Mouse (Mus musculus): ENCODE results near the gene Zfp358.
A peak's percentile ranks its signal among the peaks of the same experiment; 100 is the strongest.

Zfp358 gene

DNA sequence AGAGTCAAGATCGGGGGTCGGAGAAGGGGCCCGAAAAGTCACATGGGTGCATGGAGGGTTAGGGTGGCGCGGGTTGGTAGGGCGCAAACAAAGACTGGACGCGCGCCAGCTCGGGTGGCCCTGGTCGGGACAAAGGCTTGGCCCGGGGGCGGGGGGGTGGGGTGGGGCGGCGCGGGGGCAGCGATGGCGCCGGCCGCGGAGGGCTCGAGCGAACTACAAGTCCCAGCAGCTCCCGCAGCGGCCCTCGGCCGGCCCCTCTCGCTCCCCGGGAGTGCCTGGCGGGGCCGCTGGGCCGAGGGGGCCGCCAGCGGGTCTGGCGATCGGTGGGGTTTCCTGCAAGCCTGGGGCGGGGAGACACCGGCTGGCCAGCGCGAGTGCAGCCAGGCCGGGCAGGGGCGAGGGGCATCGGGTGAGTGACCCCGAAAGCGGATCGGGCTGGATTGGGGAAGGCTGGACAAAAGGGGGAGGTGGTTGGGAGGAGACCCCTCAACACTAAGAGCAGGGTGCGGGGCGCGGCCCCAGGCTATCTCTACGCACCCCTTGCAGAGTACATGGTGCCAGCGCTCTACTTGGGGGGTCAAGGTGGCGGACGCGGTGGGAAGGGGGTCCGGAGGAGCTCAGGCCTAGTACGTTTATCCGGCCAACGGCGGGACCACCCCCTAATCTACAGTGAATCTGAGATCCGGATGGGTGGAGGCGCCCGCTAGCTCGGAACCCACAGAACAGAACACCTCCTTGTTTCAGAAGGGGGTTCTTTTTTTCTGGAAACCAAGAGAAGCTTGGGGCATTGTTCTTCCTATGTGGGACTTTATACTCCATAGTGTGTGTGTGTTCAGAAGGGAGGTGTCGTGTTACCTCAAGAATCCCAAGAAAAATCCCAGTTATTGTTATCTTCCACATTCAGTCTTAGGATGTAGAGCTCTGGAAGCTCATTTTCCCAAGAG lies at the start of gene Zfp358:
TSS of gene Zfp358 (plus strand) at position 238 of the 944 bp plus-strand sequence.
- no peak for DNase-seq (ENCODE audit: extremely low read depth, low read depth)

DNA sequence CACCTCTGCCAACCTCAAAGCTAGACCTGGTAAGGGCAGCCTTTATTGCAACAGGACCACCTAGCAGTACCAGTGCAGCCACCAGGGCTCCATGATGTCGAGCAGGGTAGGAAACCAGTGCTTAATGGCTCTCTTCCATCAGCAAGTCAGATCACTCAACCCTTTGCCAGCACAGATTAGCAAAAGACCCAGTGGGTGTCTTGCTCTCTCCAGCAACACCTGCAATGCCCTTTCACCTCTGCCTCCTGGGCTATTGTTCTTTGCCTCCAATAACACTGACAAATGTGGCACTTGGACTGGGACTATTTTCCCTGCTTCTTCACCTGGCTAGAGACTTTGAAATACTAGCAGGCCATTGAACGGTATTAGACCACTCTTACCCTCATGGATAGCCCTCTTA lies 43.7 kb upstream of the Zfp358 start:
- no peak for DNase-seq (ENCODE audit: extremely low read depth, low read depth)

DNA sequence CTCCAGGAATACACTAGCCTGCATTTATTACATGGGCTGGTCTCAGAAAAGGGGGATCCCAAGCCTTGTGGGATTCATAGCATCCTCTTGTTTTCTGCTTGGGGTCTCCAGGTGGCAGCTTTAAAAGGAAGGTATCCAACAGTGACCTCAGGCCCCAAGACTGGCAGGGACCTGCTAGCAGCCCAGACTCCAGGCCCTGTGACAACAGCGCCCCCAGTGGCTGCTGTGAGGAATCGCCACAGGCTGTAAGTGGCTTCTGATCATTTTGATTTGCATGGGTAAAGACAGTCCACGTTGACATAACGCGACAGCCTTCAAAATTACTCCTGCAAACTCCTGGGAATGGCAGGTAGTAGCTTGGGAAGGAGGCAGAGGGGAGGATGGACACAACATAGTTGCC lies 42.3 kb upstream of the Zfp358 start:
- peak; percentile 21 for DNase-seq (ENCODE audit: extremely low read depth, low read depth)

DNA sequence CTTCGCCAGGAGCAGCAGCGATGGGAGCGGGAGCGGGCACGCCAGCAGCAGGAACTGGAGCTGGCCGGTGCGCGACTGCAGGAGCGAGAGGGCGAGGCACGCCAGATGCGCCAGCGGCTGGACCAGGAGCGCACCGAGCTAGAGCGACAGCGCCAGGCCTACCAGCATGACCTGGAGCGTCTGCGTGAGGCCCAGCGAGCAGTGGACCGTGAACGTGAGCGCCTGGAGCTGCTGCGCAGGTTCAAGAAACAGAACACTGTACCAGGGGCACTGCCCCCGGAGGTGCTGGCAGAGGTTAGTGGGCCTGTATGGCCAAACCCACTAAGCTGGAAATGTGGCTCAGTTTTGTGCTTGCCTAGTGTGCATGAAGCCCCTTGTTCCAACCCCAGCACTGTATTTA lies 40.9 kb upstream of the Zfp358 start:
- no peak for DNase-seq (ENCODE audit: extremely low read depth, low read depth)

DNA sequence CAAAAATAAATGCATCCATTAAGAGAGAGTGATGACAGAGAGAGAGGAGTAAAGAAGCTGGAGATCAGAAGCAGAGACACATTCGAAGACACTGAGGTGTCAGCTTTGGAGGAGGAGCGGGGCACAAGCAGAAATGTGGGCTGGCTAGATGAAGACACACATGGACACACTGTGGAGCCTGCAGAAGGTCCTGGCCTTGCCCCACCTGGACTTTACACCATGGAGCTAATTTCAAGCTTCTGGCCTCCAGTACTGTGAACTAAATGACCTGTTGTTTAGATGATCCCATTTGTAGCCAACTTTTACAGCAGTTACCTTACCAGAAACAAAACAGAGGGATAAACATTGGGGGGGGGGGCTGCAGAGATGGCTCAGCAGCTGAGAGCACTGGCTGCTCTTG lies 29.7 kb upstream of the Zfp358 start:
- no peak for DNase-seq (ENCODE audit: extremely low read depth, low read depth)

DNA sequence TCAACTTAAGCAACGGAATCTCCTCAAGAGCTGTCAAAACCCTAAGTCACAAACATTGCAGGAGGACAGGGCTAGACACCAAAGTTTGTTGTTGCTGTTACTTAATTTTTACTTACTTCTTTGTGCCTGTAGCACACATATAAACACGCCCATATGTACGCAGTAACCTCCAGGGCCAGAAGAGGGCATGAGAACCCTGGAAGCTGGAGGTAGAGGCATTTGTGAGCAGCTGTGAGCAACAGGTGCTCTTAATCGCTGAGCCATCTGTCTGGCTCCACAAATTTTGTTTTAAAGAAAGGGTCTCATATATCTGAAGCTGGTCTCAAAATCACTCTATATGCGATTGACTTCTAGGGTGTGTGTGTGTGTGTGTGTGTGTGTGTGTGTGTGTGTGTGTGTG lies 28.6 kb upstream of the Zfp358 start:
- DNase-seq (ENCODE audit: extremely low read depth, low read depth), result peak; percentile 30

DNA sequence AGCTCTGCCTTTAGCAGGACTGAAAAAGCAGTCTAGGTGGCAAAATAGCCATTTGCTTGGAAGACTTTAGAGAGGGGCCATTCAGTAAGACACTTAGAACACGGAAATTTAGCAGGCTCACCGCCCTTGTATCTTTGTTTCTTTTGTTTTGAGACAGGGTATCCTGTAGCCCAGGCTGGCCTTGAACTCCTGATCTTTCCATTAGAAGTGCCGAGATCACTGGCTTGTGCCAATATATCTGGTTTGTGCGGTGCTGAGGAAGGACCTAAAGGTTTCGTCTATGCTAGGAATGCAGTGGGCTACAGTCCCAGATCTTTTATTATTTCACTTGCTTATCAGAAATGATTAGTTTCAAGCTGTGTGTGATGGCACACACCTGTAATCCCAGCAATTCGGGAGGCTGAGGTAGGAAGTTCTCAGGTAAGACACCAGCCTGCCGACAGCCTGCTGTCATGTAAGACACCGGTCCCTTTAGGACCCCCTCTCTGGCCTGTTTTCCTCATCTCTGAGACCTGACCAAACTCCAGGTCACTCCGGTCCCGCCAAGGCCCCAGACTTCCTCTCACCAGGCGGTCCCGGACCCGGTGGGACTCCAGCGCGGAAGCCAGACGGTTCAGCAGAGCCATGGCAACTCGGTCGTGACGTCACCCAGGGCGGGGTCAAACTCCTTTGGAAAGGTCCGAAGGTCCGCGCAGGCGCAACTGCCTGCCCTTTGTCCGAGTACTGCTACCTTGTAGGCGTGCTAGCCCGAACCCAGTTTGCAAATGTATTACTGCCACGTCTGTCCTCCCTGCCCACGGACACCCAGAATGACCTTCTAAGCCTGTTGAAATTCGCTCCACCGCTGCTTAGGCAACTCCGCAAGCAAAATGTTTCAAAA lies 25.7 kb upstream of the Zfp358 start, which contains the start of gene Pex11g:
TSS of gene Pex11g (minus strand) at position 675 of the 880 bp plus-strand sequence.
- DNase-seq (ENCODE audit: extremely low read depth, low read depth), result peak; percentile 68

DNA sequence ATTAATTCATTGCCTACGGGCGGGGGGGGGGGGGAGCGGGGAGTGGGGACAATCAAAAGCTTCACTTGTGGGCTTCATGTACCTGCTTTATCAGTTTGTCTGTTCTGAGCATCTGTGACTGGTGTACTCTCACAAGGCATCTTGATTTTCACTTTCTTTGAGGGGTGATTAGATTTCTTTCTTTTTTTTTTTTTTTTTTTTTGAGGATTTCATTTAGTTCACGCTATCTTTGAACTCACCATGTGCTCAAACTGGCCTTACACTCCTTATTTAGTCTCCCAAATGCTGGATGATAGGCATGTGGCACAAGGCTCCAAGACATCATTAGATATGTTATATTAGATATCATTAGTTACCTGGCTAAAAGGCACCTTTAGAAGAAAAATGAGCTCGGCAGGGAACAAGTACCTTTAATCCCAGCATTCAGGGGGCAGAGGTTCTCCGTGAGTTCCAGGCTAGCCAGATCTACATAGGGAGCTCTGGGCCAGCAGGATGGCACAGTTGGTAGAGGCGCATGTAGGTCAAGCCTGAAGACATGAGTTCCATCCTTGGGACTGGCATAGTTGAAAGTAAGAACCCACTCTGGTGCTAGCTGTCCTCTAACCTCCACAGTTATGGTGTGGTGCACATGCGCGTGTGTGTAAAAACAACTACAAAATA lies 24.9 kb upstream of the Zfp358 start:
- no peak for DNase-seq (ENCODE audit: extremely low read depth, low read depth)

DNA sequence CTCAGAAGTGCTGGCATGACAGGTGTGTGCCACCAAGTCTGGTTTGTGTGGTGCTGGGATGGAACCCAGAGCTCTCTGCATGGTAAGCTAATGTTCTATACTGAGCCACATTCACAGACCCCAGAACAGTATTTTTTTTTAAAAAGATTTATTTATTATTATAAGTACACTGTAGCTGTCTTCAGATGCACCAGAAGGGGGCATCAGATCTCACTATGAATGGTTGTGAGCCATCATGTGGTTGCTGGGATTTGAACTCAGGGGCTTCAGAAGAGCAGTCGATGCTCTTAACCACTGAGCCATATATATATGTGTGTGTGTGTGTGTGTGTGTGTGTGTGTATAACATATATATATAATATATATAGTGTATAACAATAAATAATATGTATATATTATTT lies 24.1 kb upstream of the Zfp358 start:
- DNase-seq (ENCODE audit: extremely low read depth, low read depth), result peak; percentile 22

DNA sequence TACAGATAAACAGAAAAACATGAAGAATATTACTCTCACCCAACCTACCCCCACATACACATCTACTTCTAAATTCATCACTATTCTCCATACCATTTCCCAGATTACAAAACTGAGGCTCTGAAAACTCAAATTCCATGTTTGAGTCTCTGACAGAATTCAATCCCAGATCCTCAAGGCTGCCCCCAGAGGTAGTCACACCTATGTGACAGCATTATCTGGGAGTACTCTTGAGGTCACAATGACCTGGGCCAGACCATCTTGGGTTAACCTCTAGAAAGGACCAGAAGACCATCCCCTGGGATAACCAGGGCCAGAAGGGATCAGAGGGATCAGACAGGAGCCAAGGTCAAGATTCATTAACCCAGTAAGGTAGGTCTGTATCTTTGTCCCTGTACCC lies 22.4 kb upstream of the Zfp358 start, which contains the start of gene Tex45:
TSS of gene Tex45 (plus strand) at position 301 of the 400 bp plus-strand sequence.
- DNase-seq (ENCODE audit: extremely low read depth, low read depth), result no peak

DNA sequence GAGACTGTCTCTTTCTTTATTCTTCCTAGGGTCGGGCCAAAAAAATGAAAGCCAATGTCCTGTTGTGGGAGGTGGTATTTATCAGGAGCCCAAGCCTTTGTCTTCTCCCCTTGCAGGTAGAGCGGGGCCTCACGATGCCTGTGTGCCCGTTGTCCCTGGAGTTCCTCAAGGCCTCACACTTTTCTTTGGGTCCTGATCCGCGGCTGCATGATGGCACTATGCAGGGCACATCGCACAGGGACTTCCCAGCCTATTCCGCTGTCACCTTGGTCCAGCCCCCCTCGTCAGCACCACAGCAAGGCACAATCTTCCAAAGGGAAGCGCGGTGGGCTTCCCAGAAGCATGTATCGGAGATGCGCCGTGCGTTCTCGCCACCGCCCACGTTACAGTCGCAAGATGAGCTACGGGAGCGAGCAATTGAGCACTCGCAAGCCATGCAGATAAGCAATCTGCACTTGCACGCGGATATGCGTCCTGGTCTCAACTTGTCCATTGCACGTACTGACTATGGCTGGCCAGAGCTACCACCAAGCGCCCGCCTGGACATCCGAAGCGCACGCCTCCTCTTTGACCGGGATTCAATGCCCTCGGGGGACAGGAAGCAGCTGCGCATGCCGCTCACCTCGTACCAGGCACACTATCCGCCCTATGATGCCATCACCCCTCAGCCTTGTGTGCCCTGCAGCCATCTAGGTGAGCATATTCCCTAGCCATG lies 17.1 kb upstream of the Zfp358 start:
- no peak for DNase-seq (ENCODE audit: extremely low read depth, low read depth)

DNA sequence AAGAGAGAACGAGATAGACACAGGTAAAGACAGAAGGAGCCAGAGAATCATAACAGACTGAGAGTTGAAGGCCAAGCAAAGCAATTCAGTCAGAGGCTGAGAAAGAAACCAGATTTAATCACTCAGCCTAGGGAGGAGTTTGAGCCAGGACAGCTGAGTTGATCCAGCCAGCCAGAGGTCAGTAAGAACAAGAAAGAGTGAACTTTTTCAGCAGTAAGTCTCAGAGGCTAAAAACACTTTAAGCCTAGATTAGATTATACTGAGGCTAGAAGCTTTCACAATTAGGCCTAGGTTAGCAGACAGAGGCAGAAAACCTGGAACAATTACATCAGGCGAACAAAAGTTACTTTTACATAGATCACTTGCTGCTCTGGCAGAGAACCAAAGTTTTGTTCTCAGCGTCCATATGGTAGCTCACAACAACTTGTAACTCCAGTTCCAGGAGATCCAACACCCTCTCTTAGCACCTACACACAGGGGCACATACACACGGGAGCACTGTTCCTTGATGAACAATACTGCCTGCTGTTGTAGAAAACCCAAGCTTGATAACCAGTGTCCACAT lies 12.6 kb upstream of the Zfp358 start:
- no peak for DNase-seq (ENCODE audit: extremely low read depth, low read depth)

DNA sequence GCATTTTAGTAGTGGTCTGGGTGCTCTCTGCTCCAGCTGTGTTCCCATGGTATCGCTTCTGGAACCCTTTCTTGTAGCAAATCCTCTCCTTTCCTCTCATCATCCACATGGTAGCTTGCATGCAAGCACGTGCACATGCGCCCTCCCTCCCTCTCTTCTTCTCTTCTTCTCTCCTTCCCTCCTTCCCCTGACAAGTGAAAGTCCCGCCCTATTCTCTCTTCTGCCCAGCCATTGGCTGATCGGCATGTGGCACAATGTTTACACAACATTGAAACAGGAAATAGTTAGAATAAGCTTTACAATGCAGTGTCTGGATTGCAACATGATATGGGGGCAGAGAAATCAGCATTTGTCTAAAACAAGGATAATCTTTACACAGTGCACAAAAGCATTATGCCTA lies 11.3 kb upstream of the Zfp358 start:
- peak; percentile 63 for DNase-seq (ENCODE audit: extremely low read depth, low read depth)

DNA sequence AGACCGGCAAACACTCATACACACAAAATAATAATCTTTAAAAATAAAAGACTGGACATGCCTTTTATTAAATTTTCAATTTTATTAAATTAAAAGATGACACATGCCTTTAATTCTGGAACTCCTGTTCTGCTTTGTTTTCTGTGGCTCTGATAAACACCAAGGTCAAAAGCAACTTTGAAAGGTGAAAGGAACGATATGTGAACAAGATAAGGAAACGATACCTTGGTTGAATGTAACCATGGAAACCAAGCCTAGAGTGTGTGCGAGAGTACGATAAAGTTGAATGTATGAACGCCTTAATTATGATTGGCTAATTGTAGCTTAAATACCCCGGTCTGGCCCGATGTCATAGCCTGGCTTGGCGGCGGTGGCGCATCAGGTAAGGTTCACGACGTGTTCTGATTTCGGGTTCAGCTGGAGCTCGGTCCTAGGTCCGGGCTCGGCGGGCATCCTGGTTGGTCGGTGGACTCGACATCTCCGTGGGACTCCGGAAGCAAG lies 10.6 kb upstream of the Zfp358 start:
- DNase-seq (ENCODE audit: extremely low read depth, low read depth), result peak; percentile 40

DNA sequence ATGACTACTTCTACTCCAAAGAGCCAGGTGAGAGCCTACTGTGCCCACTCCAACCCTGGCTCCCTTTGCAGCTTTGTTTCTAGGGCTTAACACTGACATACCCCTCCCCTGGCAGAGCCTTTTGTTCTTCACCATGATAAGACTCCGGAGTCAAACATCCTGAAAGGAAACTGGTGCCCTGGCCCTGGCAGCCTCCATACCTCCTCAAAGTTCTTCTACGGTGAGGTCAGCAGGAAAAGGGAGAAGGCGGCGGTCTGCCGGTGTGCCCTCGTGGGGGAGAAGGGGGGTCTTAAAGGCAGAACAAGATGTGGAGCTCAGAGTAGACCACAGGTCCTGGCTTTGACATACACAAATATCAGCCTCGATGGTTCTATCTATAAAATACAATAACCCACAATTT lies 9.4 kb upstream of the Zfp358 start:
- no peak for DNase-seq (ENCODE audit: extremely low read depth, low read depth)

DNA sequence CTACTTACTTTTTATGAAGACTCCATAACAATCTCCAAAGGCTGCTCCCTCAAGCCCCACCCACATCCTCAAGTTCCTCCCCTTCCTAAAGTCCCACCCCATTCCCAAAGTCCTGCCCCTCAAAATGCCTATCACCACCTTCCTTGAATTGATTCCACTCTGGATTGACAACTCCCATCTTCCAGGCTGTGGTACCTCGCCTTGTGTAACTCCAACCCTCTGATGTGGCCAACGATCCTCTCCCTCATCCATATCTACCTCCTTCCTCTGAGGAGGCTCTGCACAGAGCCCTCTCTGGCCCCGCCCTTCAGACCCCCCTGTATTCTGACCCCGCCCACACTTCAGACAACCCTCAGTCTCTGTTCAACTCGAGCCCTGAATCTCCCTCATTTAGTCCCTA lies 7.7 kb upstream of the Zfp358 start:
- no peak for DNase-seq (ENCODE audit: extremely low read depth, low read depth)

DNA sequence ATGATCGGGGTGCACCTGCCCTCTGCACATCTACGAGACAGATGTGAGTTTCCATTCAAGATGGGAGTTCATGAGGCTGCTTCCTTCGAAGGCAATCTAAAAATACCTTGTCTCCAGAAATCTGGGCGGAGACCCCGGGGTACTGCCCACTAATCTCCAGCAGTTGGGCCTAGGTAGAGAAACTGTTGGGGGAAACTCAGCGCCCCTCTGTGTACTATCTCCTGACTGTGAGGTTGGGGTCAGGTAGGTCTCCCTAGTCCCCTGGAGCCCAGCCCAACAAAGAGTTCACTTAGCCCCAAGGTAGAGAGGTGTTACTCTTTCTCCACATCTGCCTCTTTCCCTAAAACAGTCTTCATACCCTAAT lies 889 bp downstream of the Zfp358 start:
- no peak for DNase-seq (ENCODE audit: extremely low read depth, low read depth)

DNA sequence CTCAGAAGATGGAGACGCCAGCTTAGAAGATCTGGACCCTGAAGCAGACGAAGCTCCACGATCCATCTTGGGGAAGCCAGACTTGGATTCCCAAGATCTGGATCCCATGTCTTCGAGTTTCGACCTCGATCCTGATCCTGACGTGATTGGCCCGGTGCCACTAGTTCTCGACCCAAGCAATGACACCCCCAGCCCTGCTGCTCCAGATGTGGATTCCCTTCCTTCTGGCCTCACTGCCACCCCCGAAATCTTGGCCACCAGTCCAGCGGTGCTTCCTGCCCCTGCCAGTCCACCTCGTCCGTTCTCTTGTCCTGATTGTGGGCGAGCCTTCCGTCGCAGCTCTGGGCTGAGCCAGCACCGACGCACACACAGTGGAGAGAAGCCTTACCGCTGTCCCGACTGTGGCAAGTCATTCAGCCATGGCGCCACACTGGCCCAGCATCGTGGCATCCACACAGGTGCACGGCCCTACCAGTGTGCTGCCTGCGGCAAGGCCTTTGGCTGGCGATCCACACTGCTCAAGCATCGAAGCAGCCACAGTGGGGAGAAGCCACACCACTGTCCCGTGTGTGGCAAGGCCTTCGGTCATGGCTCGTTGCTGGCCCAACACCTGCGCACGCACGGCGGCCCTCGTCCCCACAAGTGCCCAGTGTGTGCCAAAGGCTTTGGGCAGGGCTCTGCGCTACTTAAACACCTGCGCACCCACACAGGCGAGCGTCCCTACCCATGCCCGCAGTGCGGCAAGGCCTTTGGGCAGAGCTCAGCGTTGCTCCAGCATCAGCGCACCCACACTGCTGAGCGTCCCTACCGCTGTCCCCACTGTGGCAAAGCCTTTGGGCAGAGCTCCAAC lies 2.9 kb downstream of the Zfp358 start:
- DNase-seq (ENCODE audit: extremely low read depth, low read depth), result no peak

DNA sequence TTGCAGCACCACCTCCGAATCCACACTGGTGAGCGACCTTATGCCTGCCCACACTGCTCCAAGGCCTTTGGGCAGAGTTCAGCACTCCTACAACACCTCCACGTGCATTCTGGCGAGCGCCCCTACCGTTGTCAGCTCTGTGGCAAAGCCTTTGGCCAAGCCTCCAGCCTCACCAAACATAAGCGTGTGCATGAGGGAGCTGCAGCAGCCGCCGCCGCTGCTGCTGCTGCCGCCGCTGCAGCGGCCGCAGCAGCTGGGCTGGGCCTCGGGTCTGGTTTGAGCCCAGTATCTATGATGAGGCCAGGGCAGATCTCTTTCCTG lies 3.5 kb downstream of the Zfp358 start:
- no peak for DNase-seq (ENCODE audit: extremely low read depth, low read depth)

DNA sequence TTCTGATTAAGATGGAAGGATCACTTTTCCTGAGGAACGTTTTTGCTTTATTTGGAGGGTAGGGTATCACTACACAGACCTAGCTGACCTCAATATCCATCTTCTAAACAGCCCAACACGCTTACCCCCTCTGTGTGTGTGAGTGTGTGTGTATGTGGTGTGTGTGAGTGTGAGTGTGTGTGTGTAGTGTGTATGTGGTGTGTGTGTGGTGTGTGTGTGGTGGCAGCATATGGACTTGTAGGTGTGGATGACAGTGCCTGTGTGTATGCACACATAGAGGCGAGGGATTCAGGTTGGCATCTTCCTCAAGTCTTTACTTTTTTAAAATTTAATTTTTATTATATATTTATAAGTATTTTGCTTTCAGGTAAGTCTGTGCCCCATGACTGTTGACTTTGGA lies 5.6 kb downstream of the Zfp358 start:
- no peak for DNase-seq (ENCODE audit: extremely low read depth, low read depth)
